Mouse (Mus musculus): Measurements from ENCODE around the gene Ankrd13d. TPM values are rescaled to one million over a fixed set of nuclear protein-coding genes. Genes with fewer than 3 reads are reported as not detected.

Gene Ankrd13d
- total and polyA plus RNA-seq, 2 experiments from 2014 or later, result 70.9 to 97.2 TPM

GRCm38 (mm10) chr19:4242416-4242815 lies 40.5 kb downstream of the Ankrd13d start:
- no peaks in the 10 kb centered on the region for H3K27me3 ChIP-seq (ENCODE audit: insufficient read depth, low read length)
- ATAC-seq, result no peak
- H3K9me3 ChIP-seq (ENCODE audit: low read length), result no peaks in the 10 kb centered on the region
- no peaks in the 10 kb centered on the region for H3K4me1 ChIP-seq (ENCODE audit: insufficient read depth, low read length)
- DNase-seq (ENCODE audit: low spot score), result no peak
- no peaks in the 10 kb centered on the region for H3K36me3 ChIP-seq (ENCODE audit: insufficient read depth, low read length)
- H3K4me3 ChIP-seq (ENCODE audit: low read length), result no peak overlapping the region
- TF ChIP-seq CTCF (IDR thresholded peaks at IDR 0.05; ENCODE audit: low read depth), result peak; percentile 41
- H3K9ac ChIP-seq (replicated peaks; ENCODE audit: low read length), result no peak overlapping the region
- H3K4me2 ChIP-seq (ENCODE audit: low read depth, low read length), result no peak overlapping the region
- no peak overlapping the region for H3K27ac ChIP-seq
- 65% methylated on average over 3 of the region's 3 CpGs for WGBS

GRCm38 (mm10) chr19:4240247-4240668 lies 42.7 kb downstream of the Ankrd13d start:
- Histone ChIP-seq H3K4me2 (ENCODE audit: low read depth, low read length) (no peak overlapping the region), H3K4me1 (ENCODE audit: insufficient read depth, low read length) (no peaks in the 10 kb centered on the region), H3K9me3 (ENCODE audit: low read length) (no peaks in the 10 kb centered on the region), H3K27me3 (ENCODE audit: insufficient read depth, low read length) (no peaks in the 10 kb centered on the region), H3K9ac (replicated peaks; ENCODE audit: low read length) (no peak overlapping the region), H3K36me3 (ENCODE audit: insufficient read depth, low read length) (no peaks in the 10 kb centered on the region), H3K4me3 (ENCODE audit: low read length) (no peak overlapping the region), H3K27ac (no peak overlapping the region)
- 70% methylated on average over 8 of the region's 8 CpGs for WGBS
- no peak for TF ChIP-seq CTCF (IDR thresholded peaks at IDR 0.05; ENCODE audit: low read depth)
- ATAC-seq (no peak), DNase-seq (ENCODE audit: low spot score) (no peak)

- 75% methylated on average over 4 of the region's 4 CpGs for WGBS
Observed at GRCm38 (mm10) chr19:4234548-4234947, 48.4 kb downstream of the Ankrd13d start.

GRCm38 (mm10) chr19:4232651-4233050 lies 50.3 kb downstream of the Ankrd13d start:
- 80% methylated on average over 7 of the region's 7 CpGs for WGBS
- Histone ChIP-seq H3K9ac (replicated peaks; ENCODE audit: low read length) (peak overlapping the region; percentile 59; the same call in 1 of the 2 replicates), H3K27ac (peak overlapping the region; percentile 77), H3K9me3 (ENCODE audit: low read length) (no peaks in the 10 kb centered on the region), H3K4me3 (ENCODE audit: low read length) (no peak overlapping the region), H3K36me3 (ENCODE audit: insufficient read depth, low read length) (no peaks in the 10 kb centered on the region), H3K4me1 (ENCODE audit: insufficient read depth, low read length) (peaks cover 6% of the 10 kb centered on the region; the same call in 1 of the 2 replicates), H3K27me3 (ENCODE audit: insufficient read depth, low read length) (no peaks in the 10 kb centered on the region), H3K4me2 (ENCODE audit: low read depth, low read length) (peak overlapping the region; percentile 80)
- ATAC-seq (no peak), DNase-seq (ENCODE audit: low spot score) (no peak)
- no peak for TF ChIP-seq CTCF (IDR thresholded peaks at IDR 0.05; ENCODE audit: low read depth)

More at GRCm38 (mm10) chr19:4234548-4234947, 48.4 kb downstream of the Ankrd13d start:
- Histone ChIP-seq H3K4me1 (ENCODE audit: insufficient read depth, low read length) (peaks cover 6% of the 10 kb centered on the region; the same call in 1 of the 2 replicates), H3K27me3 (ENCODE audit: insufficient read depth, low read length) (no peaks in the 10 kb centered on the region), H3K9me3 (ENCODE audit: low read length) (no peaks in the 10 kb centered on the region), H3K27ac (no peak overlapping the region), H3K36me3 (ENCODE audit: insufficient read depth, low read length) (no peaks in the 10 kb centered on the region), H3K4me2 (ENCODE audit: low read depth, low read length) (no peak overlapping the region), H3K4me3 (ENCODE audit: low read length) (no peak overlapping the region), H3K9ac (replicated peaks; ENCODE audit: low read length) (no peak overlapping the region)
- no peak for TF ChIP-seq CTCF (IDR thresholded peaks at IDR 0.05; ENCODE audit: low read depth)
- no peak for DNase-seq (ENCODE audit: low spot score)
- no peak for ATAC-seq

- WGBS, result 13% methylated on average over 2 of the region's 2 CpGs
- no peak; the same call in 1 of the 2 replicates for ATAC-seq
Observed at GRCm38 (mm10) chr19:4232186-4232572, 50.8 kb downstream of the Ankrd13d start.

GRCm38 (mm10) chr19:4231253-4232185 lies 51.4 kb downstream of the Ankrd13d start, which contains the start of gene Pold4:
Pold4 (plus strand) TSS chr19:4231899.
- 11% methylated on average over 26 of the region's 26 CpGs for WGBS
- Histone ChIP-seq H3K4me1 (ENCODE audit: insufficient read depth, low read length) (peaks cover 6% of the 10 kb centered on the region; the same call in 1 of the 2 replicates), H3K36me3 (ENCODE audit: insufficient read depth, low read length) (no peaks in the 10 kb centered on the region), H3K4me2 (ENCODE audit: low read depth, low read length) (peak within 1 kb of the TSS; percentile 80), H3K27me3 (ENCODE audit: insufficient read depth, low read length) (no peaks in the 10 kb centered on the region), H3K9ac (replicated peaks; ENCODE audit: low read length) (peak within 1 kb of the TSS; percentile 59), H3K4me3 (ENCODE audit: low read length) (peak within 1 kb of the TSS; percentile 44), H3K27ac (peak within 1 kb of the TSS; percentile 77), H3K9me3 (ENCODE audit: low read length) (no peaks in the 10 kb centered on the region)
- ATAC-seq, result peak; percentile 95
- no peak for TF ChIP-seq CTCF (IDR thresholded peaks at IDR 0.05; ENCODE audit: low read depth)
- peak; percentile 97 for DNase-seq (ENCODE audit: low spot score)

More at GRCm38 (mm10) chr19:4232186-4232572, 50.8 kb downstream of the Ankrd13d start:
- peak overlapping the region; percentile 44 for H3K4me3 ChIP-seq (ENCODE audit: low read length)
- H3K27ac ChIP-seq, result peak overlapping the region; percentile 77
- peak overlapping the region; percentile 80 for H3K4me2 ChIP-seq (ENCODE audit: low read depth, low read length)
- H3K9me3 ChIP-seq (ENCODE audit: low read length), result no peaks in the 10 kb centered on the region
- H3K9ac ChIP-seq (replicated peaks; ENCODE audit: low read length), result peak overlapping the region; percentile 59
- no peak for DNase-seq (ENCODE audit: low spot score)
- peaks cover 6% of the 10 kb centered on the region; the same call in 1 of the 2 replicates for H3K4me1 ChIP-seq (ENCODE audit: insufficient read depth, low read length)
- no peaks in the 10 kb centered on the region for H3K27me3 ChIP-seq (ENCODE audit: insufficient read depth, low read length)
- no peaks in the 10 kb centered on the region for H3K36me3 ChIP-seq (ENCODE audit: insufficient read depth, low read length)
- no peak for TF ChIP-seq CTCF (IDR thresholded peaks at IDR 0.05; ENCODE audit: low read depth)
